Mouse (Mus musculus) adrenal gland, postnatal 4 days (tissue): Measurements from ENCODE around the gene Olfr427. TPM values are rescaled to one million over a fixed set of nuclear protein-coding genes. Genes with fewer than 3 reads are reported as not detected.
"Not testable (repeated sequence)": the region's sequence is repeated elsewhere in the genome, so short reads cannot be mapped to it uniquely, and the experiment has no call there.

Source experiments
- DNase-seq, 2 experiments: peaks; one replicate each; pipeline ENCODE4 v3.0.0; 2021 to 2022; ENCODE audit warnings: low spot score in 2 of 2, mixed read lengths in 2 of 2
- long read RNA-seq, 2 experiments: library from polyadenylated mRNA; stranded (forward); transcript quantifications; one replicate each; pipeline ENCODE4 v2.0.0; 2021
- total RNA-seq, 2 experiments: library from RNA; stranded (reverse); gene quantifications; 2 replicates each; pipeline ENCODE4 v1.2.3; 2021

The Olfr427 gene
- total RNA-seq: not detected
- long read RNA-seq, experiment 1: 0 reads
- long read RNA-seq, experiment 2: 0 reads

GRCm38 (mm10) chr1:174096591-174096990 is at the start of gene Olfr427:
Gene Olfr427, plus strand, starts transcription at chr1:174096891.
- no peak for DNase-seq

- not testable (repeated sequence) for DNase-seq
Measured at GRCm38 (mm10) chr1:174048227-174048626, 48.5 kb upstream of the Olfr427 start.

- no peak for DNase-seq
Measured at GRCm38 (mm10) chr1:174048893-174049292, 47.8 kb upstream of the Olfr427 start, which contains the start of gene Olfr432. Gene Olfr432, plus strand, starts transcription at chr1:174049205.

- not testable (repeated sequence) for DNase-seq
Measured at GRCm38 (mm10) chr1:174049357-174049756, 47.3 kb upstream of the Olfr427 start.

GRCm38 (mm10) chr1:174050532-174050931 is 46.2 kb upstream of the Olfr427 start:
- no peak for DNase-seq

- DNase-seq: no peak
Measured at GRCm38 (mm10) chr1:174051515-174051914, 45.2 kb upstream of the Olfr427 start.

- DNase-seq: no peak
Measured at GRCm38 (mm10) chr1:174051931-174052536, 44.7 kb upstream of the Olfr427 start.

GRCm38 (mm10) chr1:174052981-174053380 is 43.7 kb upstream of the Olfr427 start:
- DNase-seq: no peak

- DNase-seq: no peak
Measured at GRCm38 (mm10) chr1:174055248-174055647, 41.4 kb upstream of the Olfr427 start.

GRCm38 (mm10) chr1:174066305-174066704 is 30.4 kb upstream of the Olfr427 start, which contains the start of gene Olfr430:
Gene Olfr430, plus strand, starts transcription at chr1:174066605.
- DNase-seq: no peak

GRCm38 (mm10) chr1:174084031-174084430 is 12.7 kb upstream of the Olfr427 start, which contains the start of gene Olfr429:
Gene Olfr429, plus strand, starts transcription at chr1:174084331.
- DNase-seq: no peak

GRCm38 (mm10) chr1:174103735-174104134 is 7.0 kb downstream of the Olfr427 start:
- no peak for DNase-seq

GRCm38 (mm10) chr1:174121062-174121461 is 24.4 kb downstream of the Olfr427 start, which contains the start of gene Olfr231:
Gene Olfr231, minus strand, starts transcription at chr1:174121162.
- DNase-seq: no peak

- DNase-seq: no peak
Measured at GRCm38 (mm10) chr1:174131217-174131616, 34.5 kb downstream of the Olfr427 start, which contains the start of gene Olfr424. Gene Olfr424, plus strand, starts transcription at chr1:174131517.

GRCm38 (mm10) chr1:174131999-174132398 is 35.3 kb downstream of the Olfr427 start:
- no peak for DNase-seq

- DNase-seq: no peak
Measured at GRCm38 (mm10) chr1:174141384-174141783, 44.7 kb downstream of the Olfr427 start.

- DNase-seq: no peak
Measured at GRCm38 (mm10) chr1:174146696-174147095, 50.0 kb downstream of the Olfr427 start.

- DNase-seq: no peak
Measured at GRCm38 (mm10) chr1:174149289-174149688, 52.6 kb downstream of the Olfr427 start.

Other genes with a start within 250 kb of the Olfr427 start
- gene Ifi211, start 183.8 kb upstream of the Olfr427 start, total RNA-seq: under 1 TPM; 0.65 to 0.87 TPM
- gene Mndal, start 154.4 kb upstream of the Olfr427 start, total RNA-seq: 10 to 100 TPM in 1 of 2 experiments, 1 to 10 TPM in 1; 8.4 to 10.1 TPM
- gene Ifi203, start 154.2 kb upstream of the Olfr427 start, total RNA-seq: 1 to 10 TPM; 6.4 to 6.5 TPM
- gene Ifi202b, start 114.1 kb upstream of the Olfr427 start, total RNA-seq: not detected
- under 1 TPM; 0.68 to 0.70 TPM for gene Ifi205, start 65.1 kb upstream of the Olfr427 start, total RNA-seq
- gene Olfr433, start 56.2 kb upstream of the Olfr427 start, total RNA-seq: not detected
- gene Olfr432, start 47.7 kb upstream of the Olfr427 start, total RNA-seq: not detected
- gene Olfr430, start 30.3 kb upstream of the Olfr427 start, total RNA-seq: not detected
- gene Olfr429, start 12.6 kb upstream of the Olfr427 start, total RNA-seq: not detected
- gene Olfr231, start 24.3 kb downstream of the Olfr427 start, total RNA-seq: not detected
- not detected for gene Olfr424, start 34.6 kb downstream of the Olfr427 start, total RNA-seq
- gene Olfr420, start 58.7 kb downstream of the Olfr427 start, total RNA-seq: not detected
- gene Spta1, start 75.9 kb downstream of the Olfr427 start, total RNA-seq: 10 to 100 TPM in 1 of 2 experiments, 1 to 10 TPM in 1; 5.0 to 10.4 TPM
- not detected for gene Olfr419, start 155.2 kb downstream of the Olfr427 start, total RNA-seq
- not detected for gene Mptx1, start 233.6 kb downstream of the Olfr427 start, total RNA-seq